Mouse (Mus musculus) megakaryocyte, embryonic 14.5 days (primary cell): ENCODE measurements around the gene Insl6. TPM values are rescaled to one million over a fixed set of nuclear protein-coding genes. Genes with fewer than 3 reads are reported as not detected.

Experiments
- H3K27me3 ChIP-seq: replicated peaks from 2 replicates; pipeline ENCODE3; 2012; ENCODE audit warnings: inconsistent platforms
- H3K36me3 ChIP-seq: replicated peaks from 2 replicates; pipeline ENCODE3; 2012; ENCODE audit warnings: low read length, inconsistent platforms, mixed read lengths
- H3K4me1 ChIP-seq: 2 replicates; pipeline ENCODE4 v1.6.1; 2012; ENCODE audit warnings: inconsistent platforms
- H3K4me3 ChIP-seq: replicated peaks from 2 replicates; pipeline ENCODE3; 2012; ENCODE audit warnings: moderate library complexity, mild to moderate bottlenecking, inconsistent platforms
- H3K9me3 ChIP-seq: 2 replicates; pipeline ENCODE4 v1.6.1; 2012; ENCODE audit warnings: inconsistent platforms
- FLI1 ChIP-seq: IDR thresholded peaks from 2 replicates; pipeline ENCODE4 v1.6.1; 2012; ENCODE audit warnings: low read length, inconsistent platforms, mixed read lengths
- GATA1 ChIP-seq: IDR thresholded peaks from 3 replicates; pipeline ENCODE4 v1.6.1; 2012; ENCODE audit warnings: mixed read lengths, low read length, inconsistent platforms, borderline replicate concordance
- polyA plus RNA-seq: library from polyadenylated mRNA; stranded (reverse); fragments of >175 nt; gene quantifications from 2 replicates; pipeline ENCODE4 v1.2.3, GENCODE M21; 2012; ENCODE audit warnings: low replicate concordance; ENCODE audit not compliant: insufficient read depth

Insl6 gene
- polyA plus RNA-seq, 1 experiment, result 0.97 TPM

DNA sequence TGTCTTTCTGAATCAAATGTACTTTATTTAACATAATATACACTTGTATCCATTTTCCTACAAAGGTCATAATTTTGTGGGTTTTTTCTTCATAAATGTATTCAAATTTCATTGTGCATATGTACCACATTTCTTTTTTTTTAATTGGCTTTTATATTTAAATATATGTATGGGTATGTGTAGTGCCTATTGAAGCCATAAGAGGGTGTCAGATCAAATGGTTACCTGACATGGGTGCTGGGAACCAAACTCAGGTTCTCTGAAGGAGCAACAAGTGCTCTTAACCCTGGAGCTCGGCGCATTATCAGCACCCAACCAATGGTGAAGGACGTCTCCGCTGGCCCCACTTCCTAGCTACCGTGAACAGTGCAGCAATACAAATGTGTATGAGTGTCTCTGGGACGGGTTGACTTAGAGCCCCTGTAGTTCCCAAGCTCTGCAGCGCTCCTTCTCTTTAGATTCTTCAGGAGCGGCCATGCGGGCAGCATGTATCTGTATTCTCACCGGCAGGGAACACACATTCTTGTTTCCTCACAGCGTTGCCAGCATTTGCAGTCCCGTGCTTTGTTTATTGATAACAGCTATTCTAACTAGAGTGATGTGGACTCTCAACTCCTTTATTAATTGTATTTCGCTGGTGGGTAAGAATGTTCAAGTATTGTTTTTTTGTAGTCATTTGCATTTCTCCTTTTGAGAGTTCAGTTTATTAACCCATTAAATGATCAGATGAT lies 1.8 kb upstream of the Insl6 start:
- Histone ChIP-seq H3K4me3 (no peak overlapping the region), H3K4me1 (peaks cover 18% of the 10 kb centered on the region), H3K9me3 (no peaks in the 10 kb centered on the region), H3K27me3 (peaks cover 4% of the 10 kb centered on the region), H3K36me3 (no peaks in the 10 kb centered on the region)
- no peak for TF ChIP-seq GATA1
- no peak for TF ChIP-seq FLI1

GRCm38 (mm10) chr19:29326396-29326795 lies 1.2 kb upstream of the Insl6 start:
- Histone ChIP-seq H3K27me3 (peaks cover 2% of the 10 kb centered on the region), H3K36me3 (no peaks in the 10 kb centered on the region), H3K9me3 (no peaks in the 10 kb centered on the region), H3K4me1 (peaks cover 18% of the 10 kb centered on the region), H3K4me3 (no peak overlapping the region)
- no peak for TF ChIP-seq GATA1
- TF ChIP-seq FLI1, result no peak

DNA sequence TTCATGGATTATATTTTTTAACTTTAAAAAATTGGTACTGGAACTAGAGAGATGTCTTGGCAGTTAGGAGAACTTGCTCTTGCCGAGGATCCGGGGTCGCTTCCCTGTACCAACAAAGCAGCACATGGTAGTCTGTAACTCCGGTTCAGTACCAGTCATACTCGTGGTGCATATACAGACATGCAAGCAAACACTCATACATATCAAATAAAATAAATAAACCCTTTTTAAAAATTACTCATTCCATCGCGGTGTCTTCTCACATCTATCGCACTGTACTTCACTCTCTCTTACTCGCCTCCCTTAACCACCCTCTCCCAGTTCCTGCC lies 660 bp upstream of the Insl6 start:
- H3K4me3 ChIP-seq, result no peak overlapping the region
- no peaks in the 10 kb centered on the region for H3K36me3 ChIP-seq
- peaks cover 2% of the 10 kb centered on the region for H3K27me3 ChIP-seq

DNA sequence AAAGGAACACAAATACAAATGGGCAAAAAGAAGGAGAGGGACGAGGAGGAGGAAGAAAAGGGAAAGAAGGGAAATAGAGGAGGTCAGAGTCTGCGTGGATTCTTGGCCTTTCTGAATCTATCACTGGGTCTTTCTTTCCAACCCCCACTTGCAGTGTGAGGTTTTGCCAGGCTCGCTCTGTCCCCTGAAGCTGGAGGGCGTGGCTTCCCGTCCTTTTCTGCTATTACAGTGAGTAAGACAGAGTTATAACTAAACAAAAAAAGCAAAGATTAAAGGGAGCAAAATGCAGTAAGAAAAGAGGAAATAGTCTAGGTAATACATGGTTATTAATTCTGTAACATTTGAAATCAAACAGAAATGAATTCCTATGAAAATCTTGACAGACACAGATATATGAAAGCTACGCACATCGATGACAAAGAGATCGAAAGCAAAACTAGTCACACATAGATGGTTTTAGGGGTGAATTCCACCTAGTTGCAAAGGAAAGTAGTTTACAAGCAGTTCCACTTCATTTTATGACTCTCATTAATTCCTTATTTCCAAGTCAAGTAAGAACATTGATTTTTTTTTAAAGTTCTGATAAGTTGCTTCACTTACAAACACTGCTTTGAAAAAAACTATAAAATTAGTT lies 1.6 kb downstream of the Insl6 start:
- Histone ChIP-seq H3K27me3 (no peaks in the 10 kb centered on the region), H3K36me3 (no peaks in the 10 kb centered on the region), H3K4me1 (peaks cover 18% of the 10 kb centered on the region), H3K4me3 (no peak overlapping the region), H3K9me3 (no peaks in the 10 kb centered on the region)
- TF ChIP-seq FLI1 (no peak), GATA1 (no peak)

More for the DNA sequence above, 660 bp upstream of the Insl6 start:
- no peak for TF ChIP-seq GATA1
- TF ChIP-seq FLI1, result no peak
- H3K9me3 ChIP-seq, result no peaks in the 10 kb centered on the region
- H3K4me1 ChIP-seq, result peaks cover 18% of the 10 kb centered on the region

DNA sequence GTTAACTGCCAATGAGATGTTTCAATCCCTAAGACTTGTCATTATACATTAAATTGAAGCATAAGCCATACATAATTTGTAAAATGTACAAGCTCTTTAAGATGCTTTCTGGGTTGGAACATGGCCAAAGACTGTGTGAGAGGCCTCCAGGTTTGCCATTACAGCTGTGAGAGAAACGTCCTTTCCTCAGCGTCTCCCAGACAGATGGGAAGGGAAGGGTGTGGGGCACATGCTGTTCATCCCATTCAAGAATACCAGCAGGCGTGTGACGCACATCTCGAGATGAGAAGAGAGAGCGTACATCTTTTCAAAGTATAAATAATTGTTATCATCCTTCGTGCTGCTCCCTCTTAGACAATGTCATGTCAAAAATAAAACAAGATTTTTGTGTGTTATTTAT lies 12.5 kb downstream of the Insl6 start:
- no peaks in the 10 kb centered on the region for H3K27me3 ChIP-seq
- TF ChIP-seq FLI1 (no peak), GATA1 (no peak)
- H3K9me3 ChIP-seq, result 0 out of 2 replicates have a peak, but pooled peaks cover 2% of the 10 kb centered on the region
- peaks cover 81% of the 10 kb centered on the region for H3K36me3 ChIP-seq
- no peak overlapping the region for H3K4me3 ChIP-seq
- H3K4me1 ChIP-seq, result peaks cover 7% of the 10 kb centered on the region

GRCm38 (mm10) chr19:29311791-29312190 lies 13.4 kb downstream of the Insl6 start:
- Histone ChIP-seq H3K9me3 (0 out of 2 replicates have a peak, but pooled peaks cover 2% of the 10 kb centered on the region), H3K27me3 (no peaks in the 10 kb centered on the region), H3K4me3 (no peak overlapping the region), H3K4me1 (no peaks in the 10 kb centered on the region), H3K36me3 (peaks cover 90% of the 10 kb centered on the region)
- TF ChIP-seq FLI1 (no peak), GATA1 (no peak)

GRCm38 (mm10) chr19:29308832-29309231 lies 16.3 kb downstream of the Insl6 start:
- peaks cover 94% of the 10 kb centered on the region for H3K36me3 ChIP-seq
- no peaks in the 10 kb centered on the region for H3K4me1 ChIP-seq
- no peaks in the 10 kb centered on the region for H3K9me3 ChIP-seq
- TF ChIP-seq GATA1, result no peak
- TF ChIP-seq FLI1, result no peak
- H3K4me3 ChIP-seq, result no peak overlapping the region
- H3K27me3 ChIP-seq, result no peaks in the 10 kb centered on the region

DNA sequence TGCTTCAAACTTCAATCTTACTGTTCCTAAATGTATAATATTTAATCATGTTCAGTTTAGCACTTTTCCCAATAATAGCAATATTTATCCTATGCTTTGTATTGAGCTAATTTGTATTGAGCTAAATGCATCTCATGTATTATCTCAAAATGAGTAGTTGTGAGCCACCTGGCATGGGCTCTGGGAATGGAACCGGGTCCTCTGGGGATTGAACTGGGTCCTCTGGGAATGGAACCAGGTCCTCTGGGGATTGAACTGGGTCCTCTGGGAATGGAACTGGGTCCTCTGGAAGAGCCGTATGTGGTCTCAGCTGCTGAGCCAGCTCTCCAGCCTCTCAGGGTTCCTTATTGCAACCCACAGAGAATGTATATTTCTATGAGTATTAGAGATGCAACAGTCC lies 23.0 kb downstream of the Insl6 start:
- H3K9me3 ChIP-seq, result no peaks in the 10 kb centered on the region
- H3K27me3 ChIP-seq, result no peaks in the 10 kb centered on the region
- H3K36me3 ChIP-seq, result peaks cover 97% of the 10 kb centered on the region
- no peak for TF ChIP-seq GATA1
- no peak for TF ChIP-seq FLI1
- no peaks in the 10 kb centered on the region for H3K4me1 ChIP-seq
- H3K4me3 ChIP-seq, result no peak overlapping the region

DNA sequence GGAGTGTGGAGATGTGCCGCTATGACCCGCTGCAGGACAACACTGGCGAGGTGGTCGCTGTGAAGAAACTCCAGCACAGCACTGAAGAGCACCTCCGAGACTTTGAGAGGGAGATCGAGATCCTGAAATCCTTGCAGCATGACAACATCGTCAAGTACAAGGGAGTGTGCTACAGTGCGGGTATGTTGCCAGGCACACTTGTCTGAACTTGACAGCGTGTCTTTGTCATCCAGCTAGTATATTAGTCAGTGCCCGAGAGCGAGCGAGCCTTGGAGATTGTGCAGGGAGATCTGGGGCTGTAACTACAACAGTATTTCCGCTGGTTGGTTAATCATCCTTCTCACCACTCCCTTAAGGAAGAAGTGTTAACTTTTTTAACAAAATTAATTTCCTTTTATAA lies 24.2 kb downstream of the Insl6 start:
- Histone ChIP-seq H3K27me3 (no peaks in the 10 kb centered on the region), H3K4me1 (peaks cover under 1% of the 10 kb centered on the region; the same call in 1 of the 2 replicates), H3K36me3 (peaks cover 97% of the 10 kb centered on the region), H3K4me3 (no peak overlapping the region), H3K9me3 (no peaks in the 10 kb centered on the region)
- no peak for TF ChIP-seq GATA1
- no peak for TF ChIP-seq FLI1

- Histone ChIP-seq H3K9me3 (no peaks in the 10 kb centered on the region), H3K27me3 (no peaks in the 10 kb centered on the region), H3K36me3 (peaks cover 98% of the 10 kb centered on the region), H3K4me3 (no peak overlapping the region), H3K4me1 (peaks cover 6% of the 10 kb centered on the region)
- TF ChIP-seq FLI1 (no peak), GATA1 (no peak)
Measured at GRCm38 (mm10) chr19:29297366-29297765, 27.8 kb downstream of the Insl6 start.
